Mouse (Mus musculus) lung, postnatal 0 days (tissue): ENCODE data around the gene A530064D06Rik. TPM values are rescaled to one million over a fixed set of nuclear protein-coding genes. Genes with fewer than 3 reads are reported as not detected.
A peak's percentile ranks its signal among the peaks of the same experiment; 100 is the strongest.

Source experiments
- ATAC-seq: fragments of 200-750 bp; cut with Nextera tagmentation; 2 replicates; pipeline ENCODE4 v1.8.0; 2017; ENCODE audit warnings: moderate library complexity
- DNase-seq: peaks from one replicate; pipeline ENCODE4 v3.0.0-alpha.2; 2016; ENCODE audit warnings: low spot score
- H3K27ac ChIP-seq: fragments of 300-500 bp; sonication (generic); 2 replicates; pipeline ENCODE4 v1.5.1; 2014; ENCODE audit warnings: antibody characterized with exemption, mild to moderate bottlenecking, low read length, mixed read lengths
- H3K27me3 ChIP-seq: fragments of 300-500 bp; sonication (generic); replicated peaks from 2 replicates; pipeline ENCODE4 v1.6.1; 2014; ENCODE audit warnings: low read length, mixed read lengths; ENCODE audit not compliant: insufficient read depth
- H3K36me3 ChIP-seq: fragments of 300-500 bp; sonication (generic); 2 replicates; pipeline ENCODE4 v1.6.1; 2014; ENCODE audit warnings: low read length, mixed read lengths; ENCODE audit not compliant: insufficient read depth
- H3K4me1 ChIP-seq: fragments of 300-500 bp; sonication (generic); 2 replicates; pipeline ENCODE4 v1.6.1; 2014; ENCODE audit warnings: antibody characterized with exemption, low read depth, low read length, mixed read lengths; ENCODE audit not compliant: insufficient read depth
- H3K4me2 ChIP-seq: fragments of 300-500 bp; sonication (generic); replicated peaks from 2 replicates; pipeline ENCODE4 v1.6.1; 2014; ENCODE audit warnings: low read depth, mild to moderate bottlenecking, low read length, moderate library complexity, mixed read lengths
- H3K4me3 ChIP-seq: fragments of 300-500 bp; sonication (generic); 2 replicates; pipeline ENCODE4 v1.5.1; 2014; ENCODE audit warnings: low read depth, low read length
- H3K9ac ChIP-seq: fragments of 300-500 bp; sonication (generic); replicated peaks from 2 replicates; pipeline ENCODE4 v1.6.1; 2014; ENCODE audit warnings: low read depth, mild to moderate bottlenecking
- H3K9me3 ChIP-seq: fragments of 300-500 bp; sonication (generic); 2 replicates; pipeline ENCODE4 v1.6.1; 2016; ENCODE audit warnings: low read length, mixed read lengths
- CTCF ChIP-seq: IDR thresholded peaks from 2 replicates; pipeline ENCODE4 v1.5.1; 2016; ENCODE audit warnings: antibody characterized with exemption, mild to moderate bottlenecking
- EP300 ChIP-seq: IDR thresholded peaks from 2 replicates; pipeline ENCODE4 v1.6.1; 2016; ENCODE audit warnings: antibody characterized with exemption, mild to moderate bottlenecking, control low read depth
- WGBS: fragments of 180-500 bp; shearing (Covaris S2); extraction: QIAGEN DNeasy Blood & Tissue Kit; methylation state at CpG from one replicate; pipeline ENCODE4 v1.1.7; 2014; 5-methylcytosine and 5-hydroxymethylcytosine counted together
- polyA plus RNA-seq: library from polyadenylated mRNA; unstranded; fragments of >200 nt; fragmentation: Nextera tagmentation; extraction: Ambion mirVana; gene quantifications from 2 replicates; pipeline ENCODE4 v1.2.1, GENCODE M21; 2015

A530064D06Rik gene
- polyA plus RNA-seq, 1 experiment from 2014 or later: 0.80 TPM

DNA sequence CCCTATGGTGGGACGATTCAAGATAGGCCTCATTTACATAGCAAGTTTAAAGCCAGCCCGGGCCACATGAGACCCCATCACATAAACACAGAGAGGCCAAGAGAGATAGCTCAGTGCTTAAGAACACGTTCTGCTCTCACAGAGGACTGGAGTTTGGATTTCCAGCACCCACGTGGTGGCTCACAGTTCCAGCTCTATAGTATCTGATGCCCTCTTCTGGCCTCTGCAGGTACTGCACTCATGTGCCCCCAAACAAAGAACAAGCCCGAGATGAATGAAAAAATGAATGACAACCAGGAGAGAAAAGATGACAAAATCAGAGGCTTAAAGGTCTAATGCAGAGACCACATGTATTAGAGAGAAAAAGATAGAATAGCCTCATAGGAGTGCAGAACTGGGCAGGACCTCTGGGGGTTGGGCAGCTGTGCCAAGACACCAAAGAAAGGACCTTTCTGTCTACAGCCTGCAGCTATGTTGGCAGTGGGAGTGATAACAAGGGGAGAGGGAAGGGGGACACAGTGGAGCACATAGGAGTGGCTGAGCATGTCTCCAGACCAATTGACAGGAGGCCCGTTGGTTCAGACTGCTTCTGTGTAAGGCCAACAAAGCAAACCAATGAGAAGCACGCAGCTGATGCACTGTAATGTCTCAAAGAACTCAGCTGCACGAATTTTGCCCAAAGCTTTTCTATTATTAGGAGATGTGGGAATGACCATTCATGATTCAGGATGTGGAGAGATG lies 56.4 kb downstream of the A530064D06Rik start:
- ATAC-seq (no peak), DNase-seq (peak; percentile 17)
- Histone ChIP-seq H3K36me3 (no peaks in the 10 kb centered on the region), H3K4me1 (no peaks in the 10 kb centered on the region), H3K27me3 (no peaks in the 10 kb centered on the region), H3K9me3 (no peaks in the 10 kb centered on the region), H3K4me2 (no peak overlapping the region), H3K4me3 (no peak overlapping the region), H3K27ac (no peak overlapping the region), H3K9ac (no peak overlapping the region)
- TF ChIP-seq CTCF (peak; percentile 72), EP300 (no peak)
- 46% methylated on average over 8 of the region's 8 CpGs for WGBS

DNA sequence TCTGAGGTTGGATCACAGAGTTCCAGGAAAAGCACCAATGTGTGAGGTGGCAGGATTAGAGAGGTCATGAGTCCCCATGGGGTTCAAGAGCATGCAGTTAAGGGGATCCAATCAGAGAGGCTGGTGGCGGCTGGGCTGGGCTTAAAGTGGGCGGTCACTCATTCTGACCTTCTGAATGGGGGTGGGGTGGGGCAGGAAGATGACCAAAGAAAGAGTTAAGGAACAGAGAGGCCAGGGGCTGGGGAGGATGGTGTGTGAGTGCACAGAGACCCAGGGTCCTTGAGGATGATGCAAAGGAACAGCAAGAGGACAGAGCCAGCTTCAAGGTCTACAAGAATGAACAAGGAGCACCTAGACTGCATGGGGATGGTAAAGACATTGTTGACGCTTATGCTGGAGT lies 58.6 kb downstream of the A530064D06Rik start:
- no peak for ATAC-seq
- DNase-seq: no peak

GRCm38 (mm10) chr17:48107862-48108261 lies 59.2 kb downstream of the A530064D06Rik start:
- Histone ChIP-seq H3K36me3 (no peaks in the 10 kb centered on the region), H3K9me3 (no peaks in the 10 kb centered on the region), H3K4me3 (no peak overlapping the region), H3K27ac (no peak overlapping the region), H3K4me2 (no peak overlapping the region), H3K4me1 (no peaks in the 10 kb centered on the region), H3K9ac (no peak overlapping the region), H3K27me3 (no peaks in the 10 kb centered on the region)
- no peak for DNase-seq
- no peak for TF ChIP-seq CTCF
- TF ChIP-seq EP300: no peak
- no peak for ATAC-seq
- WGBS: 45% methylated on average over 6 of the region's 6 CpGs

More for the DNA sequence above, 58.6 kb downstream of the A530064D06Rik start:
- Histone ChIP-seq H3K27me3 (no peaks in the 10 kb centered on the region), H3K4me3 (no peak overlapping the region), H3K36me3 (no peaks in the 10 kb centered on the region), H3K4me2 (no peak overlapping the region), H3K27ac (no peak overlapping the region), H3K4me1 (no peaks in the 10 kb centered on the region), H3K9me3 (no peaks in the 10 kb centered on the region), H3K9ac (no peak overlapping the region)
- TF ChIP-seq EP300: no peak
- no peak for TF ChIP-seq CTCF
- 79% methylated on average over 3 of the region's 3 CpGs for WGBS

GRCm38 (mm10) chr17:48107333-48107732 lies 59.7 kb downstream of the A530064D06Rik start:
- WGBS: 58% methylated on average over 4 of the region's 4 CpGs
- ATAC-seq: no peak

GRCm38 (mm10) chr17:48100441-48101417 lies 66.3 kb downstream of the A530064D06Rik start:
- H3K4me3 ChIP-seq: 0 out of 2 replicates have a peak overlapping the region, but pooled peaks have one; percentile 15
- peak; percentile 72 for ATAC-seq
- H3K27ac ChIP-seq: no peak overlapping the region
- TF ChIP-seq EP300: no peak
- TF ChIP-seq CTCF: peak; percentile 86
- WGBS: 13% methylated on average over 20 of the region's 21 CpGs
- peaks cover 7% of the 10 kb centered on the region; the same call in 1 of the 2 replicates for H3K4me1 ChIP-seq
- no peak overlapping the region for H3K9ac ChIP-seq
- no peaks in the 10 kb centered on the region for H3K36me3 ChIP-seq
- peaks cover 21% of the 10 kb centered on the region for H3K27me3 ChIP-seq
- H3K9me3 ChIP-seq: no peaks in the 10 kb centered on the region
- peak; percentile 94 for DNase-seq
- peak overlapping the region; percentile 32; the same call in 1 of the 2 replicates for H3K4me2 ChIP-seq

More at GRCm38 (mm10) chr17:48107333-48107732, 59.7 kb downstream of the A530064D06Rik start:
- Histone ChIP-seq H3K9me3 (no peaks in the 10 kb centered on the region), H3K4me3 (no peak overlapping the region), H3K4me1 (no peaks in the 10 kb centered on the region), H3K4me2 (no peak overlapping the region), H3K27me3 (no peaks in the 10 kb centered on the region), H3K9ac (no peak overlapping the region), H3K27ac (no peak overlapping the region), H3K36me3 (no peaks in the 10 kb centered on the region)
- TF ChIP-seq EP300: no peak
- DNase-seq: no peak

- no peak overlapping the region for H3K4me3 ChIP-seq
- H3K9ac ChIP-seq: no peak overlapping the region
- H3K36me3 ChIP-seq: no peaks in the 10 kb centered on the region
- 37% methylated on average over 11 of the region's 11 CpGs for WGBS
- no peak for DNase-seq
- ATAC-seq: no peak
- no peak overlapping the region for H3K4me2 ChIP-seq
- peaks cover 7% of the 10 kb centered on the region; the same call in 1 of the 2 replicates for H3K4me1 ChIP-seq
- H3K9me3 ChIP-seq: no peaks in the 10 kb centered on the region
- no peak overlapping the region for H3K27ac ChIP-seq
- no peak for TF ChIP-seq CTCF
- no peak for TF ChIP-seq EP300
- peaks cover 27% of the 10 kb centered on the region for H3K27me3 ChIP-seq
Measured at GRCm38 (mm10) chr17:48099312-48099711, 67.8 kb downstream of the A530064D06Rik start.

Other genes starting within 250 kb of the A530064D06Rik start
- gene Foxp4, start 242.6 kb downstream of the A530064D06Rik start, polyA plus RNA-seq: 10.2 and 14.3 TPM in 2 replicates
- gene 1700122O11Rik, start 129.0 kb downstream of the A530064D06Rik start, polyA plus RNA-seq: not detected in 2 replicates
- gene 1700067P10Rik, start 78.0 kb downstream of the A530064D06Rik start, polyA plus RNA-seq: not detected in 2 replicates
- 0.12 and 0.32 TPM in 2 replicates for gene 9830107B12Rik, start 21.0 kb downstream of the A530064D06Rik start, polyA plus RNA-seq
- gene Trem1, start 65.5 kb upstream of the A530064D06Rik start, polyA plus RNA-seq: 1.4 and 1.7 TPM in 2 replicates
- gene Trem3, start 80.5 kb upstream of the A530064D06Rik start, polyA plus RNA-seq: 1.7 and 2.0 TPM in 2 replicates
- 2.2 and 2.8 TPM in 2 replicates for gene Treml4, start 97.0 kb upstream of the A530064D06Rik start, polyA plus RNA-seq
- 0.40 and 0.54 TPM in 2 replicates for gene Treml2, start 132.2 kb upstream of the A530064D06Rik start, polyA plus RNA-seq
- gene B430306N03Rik, start 148.9 kb upstream of the A530064D06Rik start, polyA plus RNA-seq: 0.58 and 0.92 TPM in 2 replicates
- gene Trem2, start 179.1 kb upstream of the A530064D06Rik start, polyA plus RNA-seq: 5.1 and 6.8 TPM in 2 replicates
- 4.3 and 5.0 TPM in 2 replicates for gene Treml1, start 192.6 kb upstream of the A530064D06Rik start, polyA plus RNA-seq
- 5.6 and 8.5 TPM in 2 replicates for gene Nfya, start 242.6 kb upstream of the A530064D06Rik start, polyA plus RNA-seq
- 43.9 and 45.8 TPM in 2 replicates for gene Oard1, start 242.7 kb upstream of the A530064D06Rik start, polyA plus RNA-seq